Mouse (Mus musculus) gastrocnemius, adult 2 months (tissue): ENCODE results near the gene Krt71. TPM values are rescaled to one million over a fixed set of nuclear protein-coding genes. Genes with fewer than 3 reads are reported as not detected.
"Not testable (repeated sequence)": the region's sequence is repeated elsewhere in the genome, so short reads cannot be mapped to it uniquely, and the experiment has no call there.

Experiments
- DNase-seq: peaks from one replicate; pipeline ENCODE4 v3.0.0; 2022
- H3K27ac ChIP-seq: fragments of 200-600 bp; 2 replicates; pipeline ENCODE4 v1.8.1; 2022; ENCODE audit warnings: mild to moderate bottlenecking
- H3K4me3 ChIP-seq: fragments of 200-600 bp; 2 replicates; pipeline ENCODE4 v1.8.1; 2022; ENCODE audit warnings: mild to moderate bottlenecking, moderate library complexity
- CTCF ChIP-seq: fragments of 200-600 bp; IDR thresholded peaks from 2 replicates; pipeline ENCODE4 v1.8.1; 2022; ENCODE audit warnings: antibody characterized with exemption, mild to moderate bottlenecking, moderate library complexity
- intact Hi-C: fragments of 180-260 bp; cut with DNase I; formaldehyde crosslinking; loops from one replicate; pipeline ENCODE4 v1.15.1; 2025
- microRNA-seq: library from miRNA; unstranded; fragments of <30 nt; microRNA quantifications from one replicate; pipeline ENCODE4 v1.2.0, GENCODE M21; 2021
- total RNA-seq, 2 experiments: library from RNA; stranded (reverse); gene quantifications; 2 replicates each; pipeline ENCODE4 v1.2.3; 2021

The Krt71 gene
- total RNA-seq, 2 experiments from 2014 or later = not detected

GRCm38 (mm10) chr15:101708683-101709082 lies 34.2 kb downstream of the Krt71 start:
- Histone ChIP-seq H3K4me3 (no peak overlapping the region), H3K27ac (no peak overlapping the region)
- no peak for DNase-seq
- TF ChIP-seq CTCF = no peak
- intact Hi-C loops = no loop called here

DNA sequence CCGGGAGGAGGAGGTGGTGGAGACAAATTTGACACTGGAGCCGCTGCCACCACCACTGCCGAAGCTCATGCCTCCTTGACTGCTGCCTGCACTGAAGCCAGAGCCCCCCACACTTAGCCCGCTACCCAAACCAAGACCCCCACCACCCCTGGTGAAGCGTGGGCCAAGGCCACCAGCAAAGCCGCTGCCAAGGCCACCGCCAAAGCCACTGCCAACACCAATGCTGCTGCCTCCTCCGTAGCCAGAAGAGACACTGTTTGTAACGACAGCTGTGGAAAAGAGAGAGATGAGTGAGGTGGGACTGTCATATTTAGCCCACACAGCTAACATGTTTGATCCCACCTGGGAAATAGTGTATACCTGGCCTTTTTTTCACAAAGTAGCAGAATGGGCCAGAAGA lies 35.5 kb downstream of the Krt71 start:
- intact Hi-C loops = no loop called here
- no peak overlapping the region for H3K4me3 ChIP-seq
- H3K27ac ChIP-seq = no peak overlapping the region
- TF ChIP-seq CTCF = no peak
- DNase-seq = no peak

- TF ChIP-seq CTCF = 0 out of 2 replicates have a peak, but pooled peaks have one; percentile 8
- no peak for DNase-seq
- Histone ChIP-seq H3K4me3 (no peak overlapping the region), H3K27ac (no peak overlapping the region)
- intact Hi-C loops = no loop called here
Measured at GRCm38 (mm10) chr15:101704066-101704465, 38.8 kb downstream of the Krt71 start.

GRCm38 (mm10) chr15:101702380-101702779 lies 40.5 kb downstream of the Krt71 start:
- Histone ChIP-seq H3K4me3 (no peak overlapping the region), H3K27ac (no peak overlapping the region)
- no peak for TF ChIP-seq CTCF
- intact Hi-C loops = no loop called here
- DNase-seq = no peak

DNA sequence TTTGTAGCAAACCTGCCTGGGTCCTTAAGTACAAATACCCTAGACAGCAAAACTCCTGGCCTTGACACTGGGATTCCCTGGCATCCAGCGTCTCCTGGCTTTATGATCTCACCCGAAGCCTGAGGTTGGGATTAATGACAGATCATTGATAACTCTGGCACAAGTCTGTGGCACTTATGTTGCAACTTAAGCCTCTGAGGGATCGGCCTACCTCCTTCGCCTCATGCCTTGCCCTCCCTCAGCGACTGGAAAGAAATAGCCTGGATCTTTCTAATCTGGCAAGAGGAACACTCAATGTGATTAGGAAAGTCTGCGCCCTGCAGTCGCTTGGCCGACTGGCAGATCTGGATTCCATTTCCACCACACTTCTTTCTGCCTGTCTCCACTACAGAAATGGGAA lies 43.0 kb downstream of the Krt71 start:
- no peak for TF ChIP-seq CTCF
- H3K4me3 ChIP-seq = no peak overlapping the region
- intact Hi-C loops = no loop called here
- no peak overlapping the region for H3K27ac ChIP-seq
- DNase-seq = no peak

DNA sequence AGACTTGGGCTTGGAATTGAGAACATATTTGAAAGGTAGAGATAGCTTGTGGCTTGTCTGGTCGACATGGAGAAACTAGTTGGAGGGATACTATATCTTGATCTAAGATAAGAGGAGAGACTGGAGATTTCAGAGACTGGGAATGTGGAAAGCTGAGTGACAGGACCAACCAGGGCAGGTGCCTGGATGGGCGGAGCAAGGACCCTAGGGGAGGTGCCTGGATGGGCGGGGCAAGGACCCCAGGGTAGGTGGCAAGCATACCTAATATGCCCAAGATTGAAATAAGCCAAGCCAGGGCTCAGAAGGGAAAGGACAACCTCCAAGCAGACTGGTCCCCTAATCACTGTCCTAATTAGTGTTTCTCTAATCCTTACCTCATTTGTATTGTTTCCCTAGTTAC lies 43.7 kb downstream of the Krt71 start:
- no peak for DNase-seq
- TF ChIP-seq CTCF = no peak
- intact Hi-C loops = no loop called here

DNA sequence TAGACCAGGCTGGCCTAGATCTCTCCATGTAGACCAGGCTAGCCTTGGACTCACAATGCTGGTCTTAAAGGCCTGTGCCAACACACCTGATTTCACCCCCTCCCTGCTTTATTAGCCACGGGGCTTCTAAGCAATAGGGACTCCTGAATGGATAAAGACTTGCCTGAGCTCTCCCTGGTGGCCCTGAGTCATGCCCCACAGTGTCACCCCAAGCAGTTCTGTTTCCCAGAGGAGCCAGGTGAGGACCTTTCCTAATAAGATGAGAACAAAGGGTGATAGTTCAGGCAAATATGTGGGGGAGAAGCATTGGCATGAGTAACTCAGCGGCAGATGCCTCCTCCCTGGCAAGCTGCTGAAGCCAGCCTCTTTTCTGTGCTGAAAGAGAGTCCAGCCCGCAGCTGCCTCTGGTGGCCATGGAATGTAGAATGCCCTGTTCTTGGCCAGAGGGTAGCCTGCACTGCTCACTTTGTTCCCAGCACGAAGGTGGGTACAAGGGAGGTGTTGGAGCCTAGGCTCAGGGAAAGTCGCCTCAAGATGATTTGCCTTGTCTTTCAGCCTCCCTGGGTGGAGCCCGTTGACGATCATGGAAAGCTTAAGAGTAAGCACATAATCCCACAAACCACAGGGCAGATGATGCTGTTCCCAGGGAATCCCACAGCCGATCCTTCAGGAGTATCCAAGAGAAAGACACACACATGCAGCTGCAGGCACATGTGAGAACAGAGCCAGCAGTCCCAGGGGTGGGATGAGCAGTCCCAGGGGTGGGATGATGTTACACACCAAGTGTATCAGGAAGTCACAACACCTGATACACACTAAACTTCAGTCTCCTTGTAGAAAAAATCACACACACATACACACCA lies 45.4 kb downstream of the Krt71 start:
- no peak for TF ChIP-seq CTCF
- no peak overlapping the region for H3K27ac ChIP-seq

More for the DNA sequence above, 43.7 kb downstream of the Krt71 start:
- Histone ChIP-seq H3K4me3 (no peak overlapping the region), H3K27ac (no peak overlapping the region)

DNA sequence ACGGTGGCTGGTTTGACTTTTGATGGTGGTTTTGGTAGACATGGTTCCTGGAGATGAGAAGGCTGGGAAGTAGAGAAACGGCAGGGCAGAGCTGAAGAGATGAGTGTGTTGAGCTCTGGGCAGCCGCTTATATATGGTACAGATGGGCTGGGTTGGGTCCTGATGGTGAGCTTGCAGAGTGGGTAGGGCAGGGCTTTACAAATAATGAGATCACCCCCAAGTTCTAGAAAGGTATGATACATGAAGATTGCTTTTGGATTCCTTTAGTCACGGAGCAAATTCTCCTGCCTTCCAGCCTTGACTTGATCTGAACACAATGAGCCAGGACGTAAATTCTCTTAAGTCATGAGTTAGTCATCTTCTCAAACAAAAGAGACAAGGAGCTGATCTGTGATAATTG lies 48.7 kb downstream of the Krt71 start, which contains the start of gene Krt6a:
Gene Krt6a, minus strand, starts transcription at position 101 of the 400 bp plus-strand sequence.
- H3K4me3 ChIP-seq = no peak within 1 kb of the TSS
- intact Hi-C loops = no loop called here
- no peak for DNase-seq
- H3K27ac ChIP-seq = no peak within 1 kb of the TSS
- TF ChIP-seq CTCF = no peak

More for the DNA sequence above, 45.4 kb downstream of the Krt71 start:
- no peak for DNase-seq
- no peak overlapping the region for H3K4me3 ChIP-seq
- intact Hi-C loops = no loop called here

DNA sequence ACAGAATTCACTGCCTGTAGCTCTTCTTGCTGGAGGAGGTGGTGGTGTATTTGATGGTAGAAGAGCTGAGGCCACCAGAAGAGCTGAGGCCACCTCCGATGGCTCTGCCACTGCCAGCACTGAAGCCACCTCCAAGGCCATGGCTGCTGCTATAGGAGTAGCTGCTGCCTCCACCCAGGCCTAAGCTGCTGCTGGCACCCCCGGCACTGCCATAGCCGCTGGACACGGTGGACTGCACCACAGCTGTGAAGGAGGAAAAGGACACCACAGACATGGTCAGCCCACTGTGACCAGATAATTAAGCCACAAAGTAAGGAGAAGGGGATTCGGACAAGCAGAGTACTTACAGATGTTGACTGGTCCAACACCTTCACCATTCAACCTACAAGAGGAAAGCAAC lies 52.4 kb downstream of the Krt71 start:
- H3K27ac ChIP-seq, H3K4me3 ChIP-seq, intact Hi-C loops, DNase-seq: not testable (repeated sequence)

DNA sequence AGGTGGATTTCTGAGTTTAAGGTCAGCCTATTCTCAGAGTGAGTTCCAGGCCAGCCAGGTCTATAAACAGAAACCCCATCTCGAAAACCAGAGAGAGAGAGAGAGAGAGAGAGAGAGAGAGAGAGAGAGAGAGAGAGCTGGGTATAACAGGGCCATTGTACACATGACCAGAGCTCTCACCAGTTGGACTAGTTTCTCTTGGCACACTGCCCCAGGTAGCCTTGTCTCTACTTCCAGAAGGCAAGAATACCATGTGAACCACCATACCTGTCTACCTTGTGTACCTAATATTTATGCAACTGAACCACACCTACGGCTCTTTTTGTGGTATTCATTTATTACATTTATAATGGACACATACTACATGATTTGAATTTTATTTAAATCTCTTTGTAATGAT lies 54.7 kb downstream of the Krt71 start:
- no peak for TF ChIP-seq CTCF
- intact Hi-C loops = no loop called here
- no peak for DNase-seq
- Histone ChIP-seq H3K27ac (no peak overlapping the region), H3K4me3 (no peak overlapping the region)

Small RNA genes within 50 kb of the gene (microRNA-seq; reads per million reads assigned to microRNA genes)
- gene Gm44323 (not detected), gene Gm44342 (not detected)

Other genes starting within 250 kb of the Krt71 start
- not detected for gene Gm49425, start 225.8 kb downstream of the Krt71 start, total RNA-seq
- gene Krt84, start 210.3 kb downstream of the Krt71 start, total RNA-seq = not detected
- not detected for gene Krt82, start 192.4 kb downstream of the Krt71 start, total RNA-seq
- not detected for gene Krt90, start 180.2 kb downstream of the Krt71 start, total RNA-seq
- not detected for gene Krt75, start 169.2 kb downstream of the Krt71 start, total RNA-seq
- not detected for gene Gm5414, start 114.9 kb downstream of the Krt71 start, total RNA-seq
- gene Gm5478, start 95.7 kb downstream of the Krt71 start, total RNA-seq = not detected
- gene Krt6b, start 62.8 kb downstream of the Krt71 start, total RNA-seq = not detected
- not detected for gene Krt6a, start 48.8 kb downstream of the Krt71 start, total RNA-seq
- gene Krt5, start 30.2 kb downstream of the Krt71 start, total RNA-seq = not detected
- gene Krt72, start 43.4 kb upstream of the Krt71 start, total RNA-seq = not detected
- gene Krt73, start 59.2 kb upstream of the Krt71 start, total RNA-seq = not detected
- not detected for gene Krt2, start 75.1 kb upstream of the Krt71 start, total RNA-seq
- gene Krt1, start 107.7 kb upstream of the Krt71 start, total RNA-seq = not detected
- gene Krt77, start 126.6 kb upstream of the Krt71 start, total RNA-seq = not detected
- not detected for gene Krt76, start 149.8 kb upstream of the Krt71 start, total RNA-seq
- gene Krt4, start 181.6 kb upstream of the Krt71 start, total RNA-seq = not detected
- gene Krt79, start 197.2 kb upstream of the Krt71 start, total RNA-seq = not detected
- gene Krt78, start 211.2 kb upstream of the Krt71 start, total RNA-seq = not detected